Mouse (Mus musculus) forebrain, embryonic 16.5 days (tissue): ENCODE measurements around the gene Fam118a. TPM values are rescaled to one million over a fixed set of nuclear protein-coding genes. Genes with fewer than 3 reads are reported as not detected.
"Not testable (repeated sequence)": the region's sequence is repeated elsewhere in the genome, so short reads cannot be mapped to it uniquely, and the experiment has no call there.

Experiments
- ATAC-seq: fragments of 200-750 bp; cut with Nextera tagmentation; 2 replicates; pipeline ENCODE4 v1.8.0; 2017; ENCODE audit warnings: mild to moderate bottlenecking, moderate library complexity
- H3K27ac ChIP-seq: fragments of 300-500 bp; sonication (generic); 2 replicates; pipeline ENCODE4 v1.5.1; 2014; ENCODE audit warnings: low read length, control low read depth
- H3K27me3 ChIP-seq: fragments of 300-500 bp; sonication (generic); replicated peaks from 2 replicates; pipeline ENCODE4 v1.6.1; 2014; ENCODE audit warnings: low read length; ENCODE audit not compliant: control insufficient read depth, insufficient read depth
- H3K36me3 ChIP-seq: fragments of 300-500 bp; sonication (generic); 2 replicates; pipeline ENCODE4 v1.6.1; 2014; ENCODE audit not compliant: control insufficient read depth, insufficient read depth
- H3K4me1 ChIP-seq: fragments of 300-500 bp; sonication (generic); replicated peaks from 2 replicates; pipeline ENCODE4 v1.6.1; 2014; ENCODE audit warnings: low read length; ENCODE audit not compliant: control insufficient read depth, insufficient read depth
- H3K4me2 ChIP-seq: fragments of 300-500 bp; sonication (generic); 2 replicates; pipeline ENCODE4 v1.6.1; 2014; ENCODE audit warnings: mild to moderate bottlenecking, low read length, control low read depth
- H3K4me3 ChIP-seq: fragments of 300-500 bp; sonication (generic); replicated peaks from 2 replicates; pipeline ENCODE4 v1.5.1; 2014; ENCODE audit warnings: mild to moderate bottlenecking, low read length, control low read depth
- H3K9ac ChIP-seq: fragments of 300-500 bp; sonication (generic); replicated peaks from 2 replicates; pipeline ENCODE4 v1.6.1; 2014; ENCODE audit warnings: low read depth, low read length, control low read depth
- H3K9me3 ChIP-seq: fragments of 300-500 bp; sonication (generic); 2 replicates; pipeline ENCODE4 v1.6.1; 2016; ENCODE audit warnings: low read length; ENCODE audit not compliant: control insufficient read depth
- WGBS: fragments of 180-500 bp; shearing (Covaris S2); extraction: QIAGEN DNeasy Blood & Tissue Kit; methylation state at CpG from one replicate; pipeline ENCODE4 v1.1.7; 2014; 5-methylcytosine and 5-hydroxymethylcytosine counted together
- polyA plus RNA-seq: library from polyadenylated mRNA; unstranded; fragments of >200 nt; fragmentation: Nextera tagmentation; extraction: Ambion mirVana; gene quantifications from 2 replicates; pipeline ENCODE4 v1.2.1, GENCODE M21; 2015

Gene Fam118a
- polyA plus RNA-seq, 1 experiment from 2014 or later, result 35.3 TPM

DNA sequence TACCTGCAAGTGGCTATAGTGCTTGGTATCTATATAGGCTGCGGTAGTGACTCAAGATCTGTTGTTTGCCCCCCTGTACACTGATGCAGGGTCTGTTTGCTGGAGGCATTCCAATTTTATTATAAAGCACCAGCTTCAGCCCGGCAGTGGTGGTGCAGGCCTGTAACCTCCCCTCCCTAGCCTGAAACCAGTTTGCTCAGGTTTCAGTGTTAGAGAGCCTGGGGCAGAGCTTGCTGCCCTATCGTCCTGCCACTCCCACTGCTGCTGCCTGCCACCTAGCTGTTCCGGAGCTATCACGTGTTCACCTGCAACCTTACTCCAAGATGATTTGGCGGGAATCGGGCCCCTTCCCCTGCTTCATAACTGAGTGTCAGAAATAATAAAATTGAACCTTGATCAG lies 5.2 kb downstream of the Fam118a start:
- not testable (repeated sequence) for H3K36me3 ChIP-seq, H3K27me3 ChIP-seq, H3K4me3 ChIP-seq, H3K9me3 ChIP-seq, ATAC-seq, H3K4me2 ChIP-seq, H3K27ac ChIP-seq, H3K9ac ChIP-seq
- peaks cover 20% of the 10 kb centered on the region for H3K4me1 ChIP-seq
- 56% methylated on average over 7 of the region's 7 CpGs for WGBS

GRCm38 (mm10) chr15:85036566-85037342 lies 8.0 kb downstream of the Fam118a start:
- Histone ChIP-seq H3K4me3 (peak overlapping the region; percentile 67), H3K4me1 (peaks cover 34% of the 10 kb centered on the region), H3K27me3 (peaks cover 3% of the 10 kb centered on the region; the same call in 1 of the 2 replicates), H3K36me3 (no peaks in the 10 kb centered on the region), H3K9ac (peak overlapping the region; percentile 84), H3K9me3 (no peaks in the 10 kb centered on the region), H3K4me2 (peak overlapping the region; percentile 87), H3K27ac (peak overlapping the region; percentile 20; the same call in 1 of the 2 replicates)
- WGBS, result under 1% methylated on average over 75 of the region's 75 CpGs
- ATAC-seq, result peak; percentile 95

DNA sequence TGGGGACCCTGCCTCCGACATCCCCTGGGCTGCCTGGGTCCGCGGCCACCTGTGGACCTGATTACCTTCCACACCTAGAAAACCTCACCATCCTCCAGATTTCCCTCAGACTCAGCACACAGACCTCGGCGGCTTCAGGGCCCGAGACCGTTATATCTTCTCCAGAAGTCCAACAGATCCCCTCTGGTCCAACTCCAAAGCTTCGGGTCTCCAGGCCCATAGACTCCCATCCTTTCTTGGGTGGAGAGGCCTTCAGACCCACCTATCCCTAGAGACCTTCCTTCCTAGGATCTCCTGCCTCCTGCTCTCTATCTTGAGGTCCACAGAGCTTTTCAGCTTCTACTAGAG lies 8.6 kb downstream of the Fam118a start:
- Histone ChIP-seq H3K27ac (no peak overlapping the region), H3K27me3 (peaks cover 3% of the 10 kb centered on the region; the same call in 1 of the 2 replicates), H3K9me3 (no peaks in the 10 kb centered on the region), H3K4me2 (peak overlapping the region; percentile 87), H3K4me1 (peaks cover 39% of the 10 kb centered on the region), H3K9ac (peak overlapping the region; percentile 84), H3K4me3 (peak overlapping the region; percentile 67), H3K36me3 (no peaks in the 10 kb centered on the region)
- 9% methylated on average over 8 of the region's 8 CpGs for WGBS
- peak; percentile 3; the same call in 1 of the 2 replicates for ATAC-seq

DNA sequence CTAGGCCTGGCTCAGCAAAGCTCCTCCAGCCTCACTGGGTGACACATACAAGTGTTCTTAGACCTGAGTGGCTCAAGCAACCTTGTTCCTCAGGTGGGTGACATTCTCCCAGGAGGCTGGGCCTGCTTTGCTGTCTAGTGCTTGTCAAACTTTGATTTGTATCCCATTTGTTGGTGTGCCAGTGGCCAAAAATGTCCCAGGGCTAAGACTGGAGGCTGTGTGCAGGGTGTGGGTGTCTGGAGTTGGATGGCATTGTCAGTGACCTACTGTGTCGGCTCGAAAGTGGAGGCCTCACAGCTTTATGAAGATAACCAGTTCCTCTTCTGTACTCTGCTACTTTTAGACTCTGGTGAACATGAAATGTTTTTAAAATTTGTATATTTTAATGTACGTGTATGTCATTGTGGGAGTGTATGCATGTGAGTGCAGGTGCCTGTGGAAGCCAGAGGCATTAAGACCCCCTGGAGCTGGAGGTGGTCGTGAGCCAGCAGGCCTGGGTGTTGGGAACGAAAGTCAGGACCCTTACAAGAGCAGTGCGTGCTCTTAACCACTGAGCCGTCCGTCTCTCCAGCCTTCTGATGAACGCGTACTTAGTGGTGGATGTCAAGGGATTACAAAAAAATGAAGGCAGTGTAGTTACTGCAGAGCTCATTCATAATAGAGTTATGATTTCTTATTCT lies 12.9 kb downstream of the Fam118a start:
- Histone ChIP-seq H3K4me3 (no peak overlapping the region), H3K4me2 (no peak overlapping the region), H3K9me3 (no peaks in the 10 kb centered on the region), H3K27me3 (no peaks in the 10 kb centered on the region), H3K4me1 (peaks cover 44% of the 10 kb centered on the region), H3K36me3 (no peaks in the 10 kb centered on the region), H3K9ac (no peak overlapping the region), H3K27ac (peak overlapping the region; percentile 73)
- 59% methylated on average over 10 of the region's 10 CpGs for WGBS
- no peak for ATAC-seq

- 0 out of 2 replicates have a peak overlapping the region, but pooled peaks have one; percentile 5 for H3K4me2 ChIP-seq
- peak overlapping the region; percentile 73 for H3K27ac ChIP-seq
- peak overlapping the region; percentile 23; the same call in 1 of the 2 replicates for H3K9ac ChIP-seq
- peaks cover 42% of the 10 kb centered on the region for H3K4me1 ChIP-seq
- peak; percentile 81 for ATAC-seq
- H3K9me3 ChIP-seq, result no peaks in the 10 kb centered on the region
- WGBS, result 3% methylated on average over 4 of the region's 4 CpGs
- no peaks in the 10 kb centered on the region for H3K27me3 ChIP-seq
- no peak overlapping the region for H3K4me3 ChIP-seq
- H3K36me3 ChIP-seq, result peaks cover 2% of the 10 kb centered on the region; the same call in 1 of the 2 replicates
Observed at GRCm38 (mm10) chr15:85042361-85042954, 13.7 kb downstream of the Fam118a start.

DNA sequence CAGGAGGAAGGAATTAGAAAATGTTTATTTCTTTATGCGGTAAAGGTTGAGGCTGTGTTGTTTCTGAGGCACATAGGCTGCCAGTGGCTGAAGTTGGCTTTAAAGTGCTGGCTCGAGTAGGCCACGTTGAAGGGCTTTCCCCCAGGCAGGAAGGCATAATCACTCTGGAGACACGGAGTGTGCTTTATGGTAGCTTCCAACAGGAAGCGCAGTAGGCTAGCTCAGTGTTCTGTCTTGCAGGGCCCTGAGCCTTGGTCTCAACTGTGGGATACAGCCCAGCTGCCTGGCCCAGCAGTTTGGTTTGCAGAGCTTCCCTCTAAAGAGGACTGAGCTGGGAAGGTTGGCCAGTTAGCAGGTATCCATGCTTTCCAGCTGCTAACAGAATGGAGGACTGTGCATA lies 14.4 kb downstream of the Fam118a start:
- H3K27ac ChIP-seq, result peak overlapping the region; percentile 73
- no peak overlapping the region for H3K4me2 ChIP-seq
- WGBS, result 54% methylated on average over 5 of the region's 5 CpGs
- H3K4me3 ChIP-seq, result no peak overlapping the region
- H3K36me3 ChIP-seq, result peaks cover 2% of the 10 kb centered on the region; the same call in 1 of the 2 replicates
- H3K9me3 ChIP-seq, result no peaks in the 10 kb centered on the region
- H3K4me1 ChIP-seq, result peaks cover 35% of the 10 kb centered on the region
- H3K27me3 ChIP-seq, result no peaks in the 10 kb centered on the region
- ATAC-seq, result no peak
- H3K9ac ChIP-seq, result 0 out of 2 replicates have a peak overlapping the region, but pooled peaks have one; percentile 7

GRCm38 (mm10) chr15:85043761-85044160 lies 15.0 kb downstream of the Fam118a start:
- H3K27me3 ChIP-seq, result no peaks in the 10 kb centered on the region
- no peak overlapping the region for H3K4me2 ChIP-seq
- no peak overlapping the region for H3K9ac ChIP-seq
- peaks cover 6% of the 10 kb centered on the region; the same call in 1 of the 2 replicates for H3K36me3 ChIP-seq
- H3K9me3 ChIP-seq, result no peaks in the 10 kb centered on the region
- peaks cover 31% of the 10 kb centered on the region for H3K4me1 ChIP-seq
- 86% methylated on average over 5 of the region's 5 CpGs for WGBS
- no peak overlapping the region for H3K4me3 ChIP-seq
- H3K27ac ChIP-seq, result no peak overlapping the region
- no peak for ATAC-seq

GRCm38 (mm10) chr15:85046230-85046950 lies 17.6 kb downstream of the Fam118a start:
- H3K4me1 ChIP-seq, result peaks cover 20% of the 10 kb centered on the region
- no peak overlapping the region for H3K4me2 ChIP-seq
- no peak overlapping the region for H3K27ac ChIP-seq
- WGBS, result 91% methylated on average over 14 of the region's 14 CpGs
- ATAC-seq, result no peak
- no peak overlapping the region for H3K9ac ChIP-seq
- no peaks in the 10 kb centered on the region for H3K27me3 ChIP-seq
- H3K4me3 ChIP-seq, result no peak overlapping the region
- no peaks in the 10 kb centered on the region for H3K9me3 ChIP-seq
- H3K36me3 ChIP-seq, result peaks cover 15% of the 10 kb centered on the region
